Mouse (Mus musculus): ENCODE measurements at regions not wholly inside any gene's neighbourhood (a gene's known extent, or its start where the extent isn't known, plus 50 kb on each side); places are given as distances from the start of the nearest gene placed in this dataset.

DNA sequence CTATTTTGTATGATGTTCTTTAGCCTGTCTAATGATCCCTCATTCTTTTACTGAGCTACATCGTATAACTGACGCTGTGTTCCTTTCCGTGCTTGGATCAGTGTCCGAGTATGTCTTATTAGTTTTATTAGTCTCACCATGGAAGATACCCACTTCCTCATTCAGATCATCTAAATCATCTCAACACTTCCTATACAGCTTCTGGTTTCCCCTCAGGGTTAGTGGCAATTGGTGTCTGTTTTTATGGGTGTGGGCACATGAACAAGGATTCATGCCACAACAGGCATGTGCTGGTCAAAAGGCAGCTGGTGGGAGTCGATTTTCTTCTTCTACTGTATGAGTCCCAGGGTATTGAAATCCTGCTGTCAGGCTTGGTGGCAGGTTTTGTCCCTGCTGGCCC, 509.0 kb upstream of the Smim15 start:
- no peaks in the 10 kb centered on the region for H3K9me3 ChIP-seq (replicated peaks)
- no peak for DNase-seq (ENCODE audit: low spot score)
- WGBS: 93% methylated on average over 5 of the region's 5 CpGs

GRCm38 (mm10) chr13:107533323-107533722, 510.9 kb upstream of the Smim15 start:
- Histone ChIP-seq H3K27ac (replicated peaks) (no peak overlapping the region), H3K4me1 (peaks cover 10% of the 10 kb centered on the region; the same call in 1 of the 2 replicates), H3K36me3 (no peaks in the 10 kb centered on the region), H3K27me3 (ENCODE audit: low read depth, poor library complexity, severe bottlenecking) (no peaks in the 10 kb centered on the region), H3K9me3 (replicated peaks) (no peaks in the 10 kb centered on the region), H3K4me3 (no peak overlapping the region)
- 88% methylated on average over 3 of the region's 3 CpGs for WGBS
- DNase-seq (ENCODE audit: low spot score): peak; percentile 6

More for the DNA sequence above, 509.0 kb upstream of the Smim15 start:
- H3K27ac ChIP-seq (replicated peaks): no peak overlapping the region
- no peaks in the 10 kb centered on the region for H3K36me3 ChIP-seq
- no peaks in the 10 kb centered on the region for H3K27me3 ChIP-seq (ENCODE audit: low read depth, poor library complexity, severe bottlenecking)
- no peak overlapping the region for H3K4me3 ChIP-seq
- peaks cover 20% of the 10 kb centered on the region for H3K4me1 ChIP-seq

DNA sequence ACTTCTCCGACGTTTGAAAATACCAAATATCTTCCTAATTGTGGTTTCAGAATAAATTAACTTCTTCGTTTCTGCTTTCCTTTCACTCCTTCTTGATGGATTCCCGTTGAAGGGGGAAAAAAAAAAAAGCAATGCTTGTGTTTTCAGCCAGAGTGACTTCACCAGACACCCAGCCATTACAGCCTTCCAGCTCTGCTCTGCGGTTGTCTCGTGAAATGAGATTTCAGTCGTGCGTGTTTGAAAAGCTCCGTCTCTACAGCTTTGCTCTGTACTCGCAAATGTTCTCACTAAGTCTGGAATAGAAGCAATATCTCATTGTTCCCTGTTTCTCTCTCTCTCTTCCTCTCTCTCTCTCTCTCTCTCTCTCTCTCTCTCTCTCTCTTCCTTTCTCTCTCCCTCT, 509.6 kb upstream of the Kif2a start:
- Histone ChIP-seq H3K27me3 (ENCODE audit: low read depth, poor library complexity, severe bottlenecking) (no peaks in the 10 kb centered on the region), H3K4me3 (no peak overlapping the region), H3K27ac (replicated peaks) (no peak overlapping the region), H3K4me1 (peaks cover 10% of the 10 kb centered on the region; the same call in 1 of the 2 replicates), H3K9me3 (replicated peaks) (no peaks in the 10 kb centered on the region), H3K36me3 (no peaks in the 10 kb centered on the region)
- peak; percentile 7 for DNase-seq (ENCODE audit: low spot score)
- WGBS: 72% methylated on average over 10 of the region's 10 CpGs

GRCm38 (mm10) chr13:107531026-107531425, 509.1 kb upstream of the Kif2a start:
- H3K27me3 ChIP-seq (ENCODE audit: low read depth, poor library complexity, severe bottlenecking): no peaks in the 10 kb centered on the region
- H3K4me1 ChIP-seq: peaks cover 10% of the 10 kb centered on the region; the same call in 1 of the 2 replicates
- no peaks in the 10 kb centered on the region for H3K9me3 ChIP-seq (replicated peaks)
- 53% methylated on average over 8 of the region's 8 CpGs for WGBS
- H3K4me3 ChIP-seq: no peak overlapping the region
- H3K27ac ChIP-seq (replicated peaks): peak overlapping the region; percentile 57
- H3K36me3 ChIP-seq: no peaks in the 10 kb centered on the region
- peak; percentile 12 for DNase-seq (ENCODE audit: low spot score)

GRCm38 (mm10) chr13:107530392-107530791, 508.5 kb upstream of the Kif2a start:
- Histone ChIP-seq H3K4me1 (peaks cover 10% of the 10 kb centered on the region; the same call in 1 of the 2 replicates), H3K27ac (replicated peaks) (no peak overlapping the region), H3K4me3 (no peak overlapping the region), H3K27me3 (ENCODE audit: low read depth, poor library complexity, severe bottlenecking) (no peaks in the 10 kb centered on the region), H3K9me3 (replicated peaks) (no peaks in the 10 kb centered on the region), H3K36me3 (no peaks in the 10 kb centered on the region)
- peak; percentile 4 for DNase-seq (ENCODE audit: low spot score)
- 89% methylated on average over 1 of the region's 1 CpGs for WGBS

DNA sequence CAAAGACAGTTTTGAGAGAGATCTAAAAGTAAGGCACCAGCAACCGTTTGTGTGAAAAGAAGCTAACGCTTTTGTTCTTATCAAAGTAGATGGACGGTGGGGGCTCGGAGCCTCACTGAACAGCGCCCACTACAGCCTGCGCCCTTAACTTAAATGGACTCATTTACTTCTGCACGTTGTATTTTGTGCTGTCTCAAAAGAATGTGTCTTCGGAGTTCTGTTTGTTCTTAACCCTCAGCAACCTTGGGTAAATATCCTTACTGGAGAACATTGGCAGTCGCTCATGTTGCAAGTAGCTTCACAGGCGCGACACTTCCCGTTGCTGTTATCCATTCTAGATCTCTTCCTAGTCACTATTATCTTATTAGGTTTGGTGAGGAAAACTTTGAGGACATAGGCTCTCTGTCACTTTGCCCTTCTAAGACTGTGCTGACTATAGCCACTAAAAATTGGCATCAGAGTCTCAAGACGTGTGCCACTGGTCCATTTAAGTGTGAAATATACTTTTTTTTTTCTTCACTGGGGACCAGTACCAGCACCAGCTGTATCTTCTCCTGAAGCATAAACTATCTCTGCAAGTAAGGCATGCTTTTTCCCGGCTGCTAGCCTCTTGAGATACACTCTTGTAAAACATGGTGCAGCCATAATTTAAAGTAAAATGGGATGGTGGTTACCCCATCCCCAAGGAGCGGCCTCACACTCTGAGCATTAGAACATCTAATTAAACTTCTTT, 507.0 kb upstream of the Kif2a start:
- 74% methylated on average over 15 of the region's 15 CpGs for WGBS
- H3K4me3 ChIP-seq: no peak overlapping the region
- H3K4me1 ChIP-seq: peaks cover 10% of the 10 kb centered on the region; the same call in 1 of the 2 replicates
- H3K36me3 ChIP-seq: no peaks in the 10 kb centered on the region
- H3K27me3 ChIP-seq (ENCODE audit: low read depth, poor library complexity, severe bottlenecking): no peaks in the 10 kb centered on the region
- no peak overlapping the region for H3K27ac ChIP-seq (replicated peaks)
- DNase-seq (ENCODE audit: low spot score): peak; percentile 8
- H3K9me3 ChIP-seq (replicated peaks): no peaks in the 10 kb centered on the region

DNA sequence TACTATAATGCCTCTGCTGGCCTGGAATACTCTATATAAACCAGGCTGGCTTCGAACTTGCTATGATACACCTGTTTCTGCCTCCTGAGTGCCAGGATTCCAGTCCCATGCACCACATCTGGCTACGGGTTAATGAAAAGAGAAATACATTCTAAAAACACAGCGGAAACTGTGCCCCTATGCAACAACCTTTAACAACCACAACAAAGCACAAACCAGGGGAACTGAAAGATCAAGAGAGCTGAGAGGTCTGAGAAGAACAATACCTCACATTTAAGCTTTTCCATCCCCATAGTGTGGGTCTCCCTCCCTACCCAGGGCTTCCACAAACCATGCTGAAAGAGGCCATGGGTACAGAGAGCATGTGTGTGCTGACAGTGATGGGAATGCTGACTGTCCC, 501.0 kb upstream of the Kif2a start:
- H3K4me1 ChIP-seq: no peaks in the 10 kb centered on the region
- 90% methylated on average over 3 of the region's 3 CpGs for WGBS
- H3K4me3 ChIP-seq: no peak overlapping the region
- H3K27ac ChIP-seq (replicated peaks): no peak overlapping the region
- H3K36me3 ChIP-seq: no peaks in the 10 kb centered on the region
- no peaks in the 10 kb centered on the region for H3K27me3 ChIP-seq (ENCODE audit: low read depth, poor library complexity, severe bottlenecking)
- peak; percentile 7 for DNase-seq (ENCODE audit: low spot score)
- H3K9me3 ChIP-seq (replicated peaks): no peaks in the 10 kb centered on the region

- WGBS: 90% methylated on average over 3 of the region's 3 CpGs
These were observed 492.3 kb upstream of the Kif2a start for GRCm38 (mm10) chr13:107514236-107514635.

DNA sequence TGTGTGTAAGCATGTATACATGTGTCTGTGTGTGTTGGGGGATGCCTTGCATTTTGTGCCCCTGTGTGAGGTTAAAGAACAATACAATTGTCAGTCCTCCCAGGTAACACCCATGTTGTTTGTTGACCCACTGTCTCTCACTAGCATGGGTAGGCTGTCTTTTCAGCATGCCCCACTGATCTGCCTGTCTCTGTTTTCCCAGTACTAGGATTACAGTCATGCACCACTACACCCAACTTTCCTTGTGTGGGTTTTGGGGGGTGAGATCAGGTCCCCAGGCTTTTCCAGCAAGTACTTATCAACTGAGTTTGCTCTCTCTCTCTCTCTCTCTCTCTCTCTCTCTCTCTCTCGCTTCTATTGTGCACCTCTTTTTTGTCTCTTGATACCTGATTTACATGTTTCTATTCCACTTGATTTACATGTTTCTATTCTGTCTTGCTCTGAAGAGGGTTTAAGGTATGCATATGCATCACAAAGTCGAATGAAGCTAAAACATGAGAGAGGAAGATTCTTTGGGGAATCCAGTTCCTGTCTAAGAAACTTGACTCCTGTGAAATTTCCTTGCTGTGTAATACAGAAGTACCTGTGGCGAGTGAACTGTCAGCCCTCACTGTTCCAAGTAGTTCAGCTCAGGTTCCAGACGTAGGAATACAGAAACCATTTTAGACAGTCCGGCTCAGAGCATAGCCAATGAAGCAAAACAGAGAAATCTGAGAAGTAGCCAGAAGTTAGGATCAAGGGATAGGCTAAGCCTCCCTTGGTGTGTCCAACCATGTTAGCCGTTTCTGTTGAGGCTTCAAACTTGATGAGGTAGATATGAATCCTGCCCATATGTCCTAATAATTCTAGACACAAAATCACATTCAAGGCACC, 491.6 kb upstream of the Kif2a start:
- Histone ChIP-seq H3K36me3 (no peaks in the 10 kb centered on the region), H3K27ac (replicated peaks) (no peak overlapping the region), H3K4me1 (no peaks in the 10 kb centered on the region), H3K9me3 (replicated peaks) (no peaks in the 10 kb centered on the region), H3K27me3 (ENCODE audit: low read depth, poor library complexity, severe bottlenecking) (no peaks in the 10 kb centered on the region), H3K4me3 (no peak overlapping the region)
- peak; percentile 6 for DNase-seq (ENCODE audit: low spot score)
- WGBS: 75% methylated on average over 6 of the region's 6 CpGs

More at GRCm38 (mm10) chr13:107514236-107514635, 492.3 kb upstream of the Kif2a start:
- no peak overlapping the region for H3K27ac ChIP-seq (replicated peaks)
- no peaks in the 10 kb centered on the region for H3K27me3 ChIP-seq (ENCODE audit: low read depth, poor library complexity, severe bottlenecking)
- no peaks in the 10 kb centered on the region for H3K36me3 ChIP-seq
- no peaks in the 10 kb centered on the region for H3K9me3 ChIP-seq (replicated peaks)
- no peaks in the 10 kb centered on the region for H3K4me1 ChIP-seq
- H3K4me3 ChIP-seq: no peak overlapping the region
- no peak for DNase-seq (ENCODE audit: low spot score)

DNA sequence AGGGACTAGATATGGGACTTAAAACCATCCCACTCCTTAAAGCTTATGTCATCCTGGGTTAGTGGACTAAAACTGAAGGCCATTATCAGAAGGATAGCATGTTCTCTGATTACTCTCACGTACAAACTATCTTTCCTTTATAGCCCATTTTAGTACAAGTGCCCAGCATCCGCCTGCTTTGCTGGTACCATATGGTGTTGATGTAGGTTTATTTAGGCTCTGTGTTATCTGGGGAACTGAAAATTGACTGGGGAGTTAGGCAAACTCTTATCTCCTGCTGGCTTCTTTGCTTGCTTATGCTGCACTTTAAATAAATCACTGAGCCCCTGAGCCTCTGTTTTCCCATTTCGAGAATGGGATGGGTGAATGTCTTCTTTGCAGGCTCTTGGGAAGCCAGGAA, 485.4 kb upstream of the Kif2a start:
- Histone ChIP-seq H3K27me3 (ENCODE audit: low read depth, poor library complexity, severe bottlenecking) (no peaks in the 10 kb centered on the region), H3K4me1 (peaks cover 5% of the 10 kb centered on the region), H3K27ac (replicated peaks) (no peak overlapping the region), H3K9me3 (replicated peaks) (no peaks in the 10 kb centered on the region), H3K4me3 (no peak overlapping the region), H3K36me3 (no peaks in the 10 kb centered on the region)
- no peak for DNase-seq (ENCODE audit: low spot score)
- 73% methylated on average over 3 of the region's 3 CpGs for WGBS

GRCm38 (mm10) chr13:107506832-107507231, 484.9 kb upstream of the Kif2a start:
- Histone ChIP-seq H3K4me1 (peaks cover 10% of the 10 kb centered on the region), H3K36me3 (no peaks in the 10 kb centered on the region), H3K27me3 (ENCODE audit: low read depth, poor library complexity, severe bottlenecking) (no peaks in the 10 kb centered on the region), H3K4me3 (no peak overlapping the region), H3K27ac (replicated peaks) (no peak overlapping the region), H3K9me3 (replicated peaks) (no peaks in the 10 kb centered on the region)
- 70% methylated on average over 4 of the region's 4 CpGs for WGBS
- peak; percentile 11 for DNase-seq (ENCODE audit: low spot score)

GRCm38 (mm10) chr13:107505318-107505717, 483.4 kb upstream of the Kif2a start:
- DNase-seq (ENCODE audit: low spot score): peak; percentile 0

DNA sequence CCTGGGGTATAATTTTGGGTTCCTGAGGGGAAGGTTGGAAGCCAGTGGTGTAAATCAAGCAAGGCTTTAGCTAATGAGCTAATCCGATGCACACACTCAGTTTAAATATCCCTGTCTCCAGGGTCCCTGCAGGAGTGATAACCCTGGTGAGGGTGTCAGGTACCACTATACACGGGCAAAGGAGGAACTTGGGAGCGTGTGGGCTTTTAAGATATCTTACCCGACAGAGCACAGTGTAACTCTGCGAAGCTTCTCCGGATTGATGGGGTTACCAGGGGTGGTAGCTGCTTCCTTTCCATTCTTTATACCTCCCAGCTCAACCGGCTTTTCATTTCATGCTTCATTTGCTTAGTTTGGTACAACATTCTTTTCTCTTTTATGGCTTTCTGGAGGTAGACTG, 480.3 kb upstream of the Kif2a start:
- Histone ChIP-seq H3K4me1 (peaks cover 14% of the 10 kb centered on the region), H3K27me3 (ENCODE audit: low read depth, poor library complexity, severe bottlenecking) (no peaks in the 10 kb centered on the region), H3K36me3 (no peaks in the 10 kb centered on the region), H3K27ac (replicated peaks) (no peak overlapping the region), H3K9me3 (replicated peaks) (no peaks in the 10 kb centered on the region), H3K4me3 (no peak overlapping the region)
- DNase-seq (ENCODE audit: low spot score): peak; percentile 10
- 40% methylated on average over 7 of the region's 7 CpGs for WGBS

More at GRCm38 (mm10) chr13:107505318-107505717, 483.4 kb upstream of the Kif2a start:
- Histone ChIP-seq H3K9me3 (replicated peaks) (no peaks in the 10 kb centered on the region), H3K27ac (replicated peaks) (no peak overlapping the region), H3K4me3 (no peak overlapping the region), H3K36me3 (no peaks in the 10 kb centered on the region), H3K4me1 (peaks cover 14% of the 10 kb centered on the region), H3K27me3 (ENCODE audit: low read depth, poor library complexity, severe bottlenecking) (no peaks in the 10 kb centered on the region)
